ENCODE assay signal across 8 mouse cellular contexts in genomic region chr2:80448231-80448630, GRCm38 (mm10). TPM values are rescaled to one million over a fixed set of nuclear protein-coding genes. Genes with fewer than 3 reads are reported as not detected.
A peak's percentile ranks its signal among the peaks of the same experiment; 100 is the strongest.
DNase-seq lines count a peak whose midpoint lies in the region; ATAC-seq and TF ChIP-seq lines count a peak whose summit lies in the region.

No protein-coding gene starts in this region.

- DNase-seq in lung, adult 2 months, result peak; percentile 4
- DNase-seq in lung, postnatal 36 days, result no peak
- DNase-seq in layer of hippocampus, postnatal 14 days (ENCODE audit: low spot score in 2 of 2), result peak; percentile 46 to 55
- no peak for DNase-seq in thymus, postnatal 25 days
- DNase-seq in urinary bladder, adult 18-20 months (ENCODE audit: low spot score in 2 of 2), result no peak

- no peaks in the 10 kb centered on the region for H3K9me3 ChIP-seq in heart, embryonic 14.5 days (ENCODE audit: control insufficient read depth, low read length)
- H3K9me3 ChIP-seq in midbrain, embryonic 13.5 days, result peaks cover 4% of the 10 kb centered on the region; the same call in 1 of the 2 replicates

- peak overlapping the region; percentile 99 for H3K4me2 ChIP-seq in heart, embryonic 14.5 days (ENCODE audit: low read length)
- peak overlapping the region; percentile 96 for H3K4me2 ChIP-seq in midbrain, embryonic 13.5 days (replicated peaks)

- TF ChIP-seq CTCF in lung, adult 2 months (IDR thresholded peaks at IDR 0.05; ENCODE audit: insufficient read depth, low read length), result no peak

- peak overlapping the region; percentile 46 for H3K4me3 ChIP-seq in lung, adult 2 months (replicated peaks; ENCODE audit: extremely low read depth, low read depth, low read length)
- H3K4me3 ChIP-seq in heart, embryonic 14.5 days (ENCODE audit: control insufficient read depth in 1 of 2, insufficient read depth in 1 of 2, low read depth in 1 of 2, low read length in 2 of 2), result peak overlapping the region; percentile 58 to 71
- peak overlapping the region; percentile 63 for H3K4me3 ChIP-seq in midbrain, embryonic 13.5 days (replicated peaks)

- no peaks in the 10 kb centered on the region for H3K27me3 ChIP-seq in heart, embryonic 14.5 days (ENCODE audit: control insufficient read depth, insufficient read depth, low read length)
- peaks cover 24% of the 10 kb centered on the region for H3K27me3 ChIP-seq in midbrain, embryonic 13.5 days

- no peaks in the 10 kb centered on the region for H3K36me3 ChIP-seq in heart, embryonic 14.5 days (ENCODE audit: control insufficient read depth, insufficient read depth, low read length)
- H3K36me3 ChIP-seq in midbrain, embryonic 13.5 days, result no peaks in the 10 kb centered on the region

- peak overlapping the region; percentile 71 for H3K9ac ChIP-seq in heart, embryonic 14.5 days (ENCODE audit: low read length)
- H3K9ac ChIP-seq in midbrain, embryonic 13.5 days (replicated peaks), result peak overlapping the region; percentile 65; the same call in 1 of the 2 replicates

- WGBS in lung, adult 2 months, result 3% methylated on average over 12 of the region's 12 CpGs
- 1% methylated on average over 12 of the region's 12 CpGs for WGBS in heart, embryonic 14.5 days
- under 1% methylated on average over 12 of the region's 12 CpGs for WGBS in midbrain, embryonic 13.5 days

- H3K4me1 ChIP-seq in lung, adult 2 months (ENCODE audit: control insufficient read depth, insufficient read depth, low read length), result peaks cover 3% of the 10 kb centered on the region; the same call in 1 of the 2 replicates
- 0 out of 4 replicates have a peak, but pooled peaks cover 0 to 2% of the 10 kb centered on the region in 2 experiments for H3K4me1 ChIP-seq in heart, embryonic 14.5 days (ENCODE audit: control insufficient read depth in 2 of 2, insufficient read depth in 2 of 2, low read length in 2 of 2)
- H3K4me1 ChIP-seq in midbrain, embryonic 13.5 days (replicated peaks), result peaks cover 18% of the 10 kb centered on the region

- peak overlapping the region in 1 of 2 experiments; percentile 63; a peak in 3 of 4 replicates for H3K27ac ChIP-seq in heart, embryonic 14.5 days (replicated peaks in 1 of 2; ENCODE audit: control insufficient read depth in 1 of 2, insufficient read depth in 1 of 2, low read depth in 2 of 2, low read length in 2 of 2)
- H3K27ac ChIP-seq in midbrain, embryonic 13.5 days, result peak overlapping the region; percentile 16; the same call in 1 of the 2 replicates

- ATAC-seq in common myeloid progenitor, adult 5-6 weeks (replicated peaks; ENCODE audit: low read depth, poor library complexity, severe bottlenecking), result peak; percentile 22
- peak; percentile 48 for ATAC-seq in heart, embryonic 14.5 days (ENCODE audit: insufficient number of reproducible peaks, insufficient read depth, low FRiP score, low read depth)
- ATAC-seq in midbrain, embryonic 13.5 days, result peak; percentile 70

- no peak for TF ChIP-seq POLR2A in lung, adult 2 months (IDR thresholded peaks at IDR 0.05; ENCODE audit: borderline replicate concordance, extremely low read depth, low read depth, low read length)

RNA-seq across cellular contexts. Expression of gene Frzb, which starts 0.8 kb away (rescaled TPM):
- polyA plus RNA-seq in lung, adult 2 months (2012; rRNA removed), result 0.19 and 0.51 TPM in 2 replicates
- not detected in 2 replicates for total RNA-seq in common myeloid progenitor, adult 5-6 weeks (2017)
- polyA plus RNA-seq in heart, embryonic 14.5 days (2014; fragmentation: Nextera tagmentation; extraction: Ambion mirVana), result 6.6 and 6.8 TPM in 2 replicates
- 10 to 100 TPM; 24.4 to 25.5 TPM for total RNA-seq in layer of hippocampus, postnatal 14 days (2021)
- polyA plus RNA-seq in midbrain, embryonic 13.5 days (2015; fragmentation: Nextera tagmentation; extraction: Ambion mirVana), result 3.2 and 3.5 TPM in 2 replicates

Comparison
In these comparisons a context has a peak if more than half of its experiments do, and no peak if none do; other contexts are left out.
1. DNase-seq: peak in lung, adult 2 months (single experiment) and layer of hippocampus, postnatal 14 days (2 of 2); none in lung, postnatal 36 days (single experiment), thymus, postnatal 25 days (single experiment) and urinary bladder, adult 18-20 months (0 of 2).
2. Peak in every context shown above with its lines, with median percentiles within 50 percentile points of each other: H3K4me3 ChIP-seq and ATAC-seq.